ENCODE assay signal across 24 mouse cellular contexts in the genomic region with DNA sequence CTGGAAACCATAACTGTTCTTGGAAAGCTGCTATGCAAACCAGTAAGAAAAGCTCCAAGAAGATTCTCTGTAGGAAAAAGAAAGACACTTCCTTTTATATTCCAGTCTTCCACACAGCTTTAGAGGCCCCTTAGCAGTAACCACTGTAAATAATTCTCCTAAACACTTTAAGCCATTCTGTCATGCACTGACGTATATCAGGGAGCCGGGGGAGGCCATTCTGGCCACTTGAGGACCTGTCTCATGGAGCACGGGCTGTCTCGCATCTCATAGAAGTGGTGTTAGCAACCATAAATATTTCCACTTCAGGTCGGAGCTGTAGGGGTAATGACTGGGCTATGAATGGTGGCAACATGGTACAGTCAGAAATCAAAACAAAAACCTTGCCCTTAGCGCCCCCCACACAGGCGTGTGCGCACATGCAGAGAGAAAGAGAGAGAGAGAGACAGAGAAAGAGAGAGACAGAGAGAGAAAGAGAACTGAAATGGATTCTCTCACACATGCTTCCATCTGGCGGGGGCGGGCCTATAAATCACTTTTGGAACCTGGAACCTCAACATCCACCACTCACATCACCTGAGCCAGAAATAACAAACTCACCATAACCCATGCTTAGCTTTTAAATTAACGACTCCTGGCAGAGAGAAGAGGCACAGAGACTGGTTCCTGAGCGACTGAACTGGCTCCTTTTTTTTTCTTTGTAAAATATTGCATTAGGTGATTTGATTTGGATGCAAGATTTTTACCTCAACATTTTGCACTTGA. TPM values are rescaled to one million over a fixed set of nuclear protein-coding genes. Genes with fewer than 3 reads are reported as not detected.
DNase-seq lines count a peak whose midpoint lies in the region; ATAC-seq and TF ChIP-seq lines count a peak whose summit lies in the region.
"Had no signal": no experiment of that assay in that cellular context is flagged by ENCODE, and none has a peak within 500 bp of the region (broad histone marks: within the 10 kb centered on the region; RNA-seq: fewer than 3 reads in every experiment).

No protein-coding gene starts in this region.

- DNase-seq in embryonic facial prominence, embryonic 10.5 days (ENCODE audit: low spot score): no peak
- no peak for DNase-seq in heart, postnatal 0 days (ENCODE audit: low spot score)
- DNase-seq in heart, postnatal 4 days: no peak
- no peak for DNase-seq in neural tube, embryonic 10.5 days (ENCODE audit: extremely low spot score, low spot score)
- DNase-seq in layer of hippocampus, adult 18-20 months (ENCODE audit: low spot score in 2 of 2): no peak
- DNase-seq: cerebellum, adult 9-11 months; gastrocnemius, postnatal 14 days; kidney, adult 8-10 months; liver; liver, postnatal 0 days; thymus, adult 18-20 months had no signal

- 74% methylated on average over 12 of the region's 12 CpGs for WGBS in embryonic facial prominence, embryonic 13.5 days
- 90% methylated on average over 12 of the region's 12 CpGs for WGBS in embryonic facial prominence, embryonic 10.5 days
- 60% methylated on average over 12 of the region's 12 CpGs for WGBS in heart, postnatal 0 days
- 69% methylated on average over 12 of the region's 12 CpGs for WGBS in neural tube, embryonic 15.5 days
- 64% methylated on average over 12 of the region's 12 CpGs for WGBS in stomach, embryonic 16.5 days

- no peaks in the 10 kb centered on the region for H3K9me3 ChIP-seq in embryonic facial prominence, embryonic 13.5 days
- 0 out of 2 replicates have a peak, but pooled peaks cover 3% of the 10 kb centered on the region for H3K9me3 ChIP-seq in embryonic facial prominence, embryonic 10.5 days
- no peaks in the 10 kb centered on the region for H3K9me3 ChIP-seq in heart, postnatal 0 days (replicated peaks; ENCODE audit: control insufficient read depth, low read length)
- H3K9me3 ChIP-seq in neural tube, embryonic 15.5 days (replicated peaks): no peaks in the 10 kb centered on the region
- H3K9me3 ChIP-seq in stomach, embryonic 16.5 days (replicated peaks; ENCODE audit: control insufficient read depth, low read length): no peaks in the 10 kb centered on the region
- H3K9me3 ChIP-seq: G1E; midbrain, embryonic 12.5 days had no signal

- TF ChIP-seq EP300 in heart, postnatal 0 days (IDR thresholded peaks at IDR 0.05; ENCODE audit: low read depth): no peak

- H3K4me3 ChIP-seq in embryonic facial prominence, embryonic 13.5 days: no peak overlapping the region
- H3K4me3 ChIP-seq in embryonic facial prominence, embryonic 10.5 days: no peak overlapping the region
- H3K4me3 ChIP-seq in heart, postnatal 0 days (ENCODE audit: low read depth, low read length): no peak overlapping the region
- no peak overlapping the region for H3K4me3 ChIP-seq in neural tube, embryonic 15.5 days (replicated peaks)
- no peak overlapping the region for H3K4me3 ChIP-seq in stomach, embryonic 16.5 days (replicated peaks; ENCODE audit: low read length)
- H3K4me3 ChIP-seq: erythroblast, embryonic 14.5 days; left cerebral cortex, adult 2 months; midbrain, embryonic 12.5 days had no signal

- no peaks in the 10 kb centered on the region for H3K27me3 ChIP-seq in embryonic facial prominence, embryonic 13.5 days
- H3K27me3 ChIP-seq in embryonic facial prominence, embryonic 10.5 days (replicated peaks; ENCODE audit: low read depth, poor library complexity, severe bottlenecking): no peaks in the 10 kb centered on the region; the same call in 1 of the 2 replicates
- H3K27me3 ChIP-seq in heart, postnatal 0 days (ENCODE audit: control insufficient read depth, insufficient read depth, low read length): no peaks in the 10 kb centered on the region
- no peaks in the 10 kb centered on the region for H3K27me3 ChIP-seq in neural tube, embryonic 15.5 days (replicated peaks)
- H3K27me3 ChIP-seq in stomach, embryonic 16.5 days (ENCODE audit: control insufficient read depth, insufficient read depth, low read length): no peaks in the 10 kb centered on the region
- H3K27me3 ChIP-seq: midbrain, embryonic 12.5 days had no signal

- TF ChIP-seq CTCF in heart, postnatal 0 days (IDR thresholded peaks at IDR 0.05; ENCODE audit: low read depth): no peak

- ATAC-seq in embryonic facial prominence, embryonic 13.5 days (ENCODE audit: insufficient number of reproducible peaks, insufficient read depth, low FRiP score, low TSS enrichment, low read depth): no peak
- no peak for ATAC-seq in heart, postnatal 0 days (ENCODE audit: insufficient read depth, low read depth)
- ATAC-seq in neural tube, embryonic 15.5 days (ENCODE audit: low FRiP score): no peak
- ATAC-seq in stomach, embryonic 16.5 days (ENCODE audit: insufficient read depth, low FRiP score): no peak
- ATAC-seq: CD4-positive, CD25-positive, alpha-beta regulatory T cell, adult 4 months; hindbrain, postnatal 0 days; liver, postnatal 0 days had no signal

- peak overlapping the region; percentile 78 for H3K27ac ChIP-seq in embryonic facial prominence, embryonic 13.5 days
- H3K27ac ChIP-seq in embryonic facial prominence, embryonic 10.5 days (replicated peaks): no peak overlapping the region
- peak overlapping the region; percentile 72 for H3K27ac ChIP-seq in heart, postnatal 0 days (ENCODE audit: low read depth)
- 0 out of 2 replicates have a peak overlapping the region, but pooled peaks have one; percentile 25 for H3K27ac ChIP-seq in neural tube, embryonic 15.5 days (replicated peaks)
- peak overlapping the region; percentile 55 for H3K27ac ChIP-seq in stomach, embryonic 16.5 days (ENCODE audit: low read length)
- H3K27ac ChIP-seq: hindbrain, postnatal 0 days; left cerebral cortex, adult 2 months; macrophage; midbrain, embryonic 12.5 days had no signal

- peaks cover 13% of the 10 kb centered on the region for H3K4me1 ChIP-seq in embryonic facial prominence, embryonic 13.5 days
- H3K4me1 ChIP-seq in embryonic facial prominence, embryonic 10.5 days: 0 out of 2 replicates have a peak, but pooled peaks cover 3% of the 10 kb centered on the region
- no peaks in the 10 kb centered on the region for H3K4me1 ChIP-seq in heart, postnatal 0 days (ENCODE audit: control insufficient read depth, insufficient read depth)
- 0 out of 2 replicates have a peak, but pooled peaks cover 8% of the 10 kb centered on the region for H3K4me1 ChIP-seq in neural tube, embryonic 15.5 days
- peaks cover 6% of the 10 kb centered on the region; the same call in 1 of the 2 replicates for H3K4me1 ChIP-seq in stomach, embryonic 16.5 days (ENCODE audit: control insufficient read depth, insufficient read depth, low read length)
- H3K4me1 ChIP-seq: midbrain, embryonic 12.5 days had no signal

- H3K36me3 ChIP-seq in embryonic facial prominence, embryonic 13.5 days: no peaks in the 10 kb centered on the region
- no peaks in the 10 kb centered on the region for H3K36me3 ChIP-seq in embryonic facial prominence, embryonic 10.5 days (replicated peaks)
- no peaks in the 10 kb centered on the region for H3K36me3 ChIP-seq in heart, postnatal 0 days (replicated peaks; ENCODE audit: control insufficient read depth, insufficient read depth, low read length)
- H3K36me3 ChIP-seq in neural tube, embryonic 15.5 days: no peaks in the 10 kb centered on the region
- H3K36me3 ChIP-seq in stomach, embryonic 16.5 days (ENCODE audit: control insufficient read depth, insufficient read depth, low read length): no peaks in the 10 kb centered on the region
- H3K36me3 ChIP-seq: G1E; midbrain, embryonic 12.5 days had no signal

- no peak overlapping the region for H3K4me2 ChIP-seq in embryonic facial prominence, embryonic 13.5 days
- H3K4me2 ChIP-seq in heart, postnatal 0 days (ENCODE audit: low read depth, low read length): no peak overlapping the region
- H3K4me2 ChIP-seq in neural tube, embryonic 15.5 days: no peak overlapping the region
- no peak overlapping the region for H3K4me2 ChIP-seq in stomach, embryonic 16.5 days (ENCODE audit: low read depth, low read length)
- H3K4me2 ChIP-seq: midbrain, embryonic 12.5 days had no signal

- H3K9ac ChIP-seq in embryonic facial prominence, embryonic 13.5 days: no peak overlapping the region
- H3K9ac ChIP-seq in heart, postnatal 0 days (replicated peaks; ENCODE audit: low read depth, low read length): no peak overlapping the region
- no peak overlapping the region for H3K9ac ChIP-seq in neural tube, embryonic 15.5 days (replicated peaks)
- H3K9ac ChIP-seq in stomach, embryonic 16.5 days (ENCODE audit: low read length): no peak overlapping the region; the same call in 1 of the 2 replicates
- H3K9ac ChIP-seq: liver, postnatal 0 days; midbrain, embryonic 12.5 days had no signal

RNA-seq across cellular contexts. Expression of a gene that starts 50.9 kb away (rescaled TPM):
- 0.21 TPM in 1 of 2 replicates, not detected in the other for polyA plus RNA-seq in embryonic facial prominence, embryonic 13.5 days (2015; fragmentation: Nextera tagmentation; extraction: Ambion mirVana)
- 0.15 TPM in 1 of 2 replicates, not detected in the other for polyA plus RNA-seq in embryonic facial prominence, embryonic 10.5 days (2016; fragmentation: Nextera tagmentation; extraction: Ambion mirVana)
- 0.27 and 1.0 TPM in 2 replicates for total RNA-seq in heart, postnatal 0 days (2014; rRNA removed; ENCODE audit: low replicate concordance)
- 0.84 and 0.87 TPM in 2 replicates for polyA plus RNA-seq in heart, postnatal 0 days (2015; fragmentation: Nextera tagmentation; extraction: Ambion mirVana)
- total RNA-seq in heart, postnatal 4 days (2021): 1 to 10 TPM; 2.0 to 2.7 TPM
- polyA plus RNA-seq in neural tube, embryonic 15.5 days (2015; fragmentation: Nextera tagmentation; extraction: Ambion mirVana): 0.14 TPM in 2 replicates
- 0.35 and 0.44 TPM in 2 replicates for polyA plus RNA-seq in stomach, embryonic 16.5 days (2015; fragmentation: Nextera tagmentation; extraction: Ambion mirVana)
- 1 to 10 TPM; 1.1 to 1.2 TPM for total RNA-seq in layer of hippocampus, adult 18-20 months (2021)
- total RNA-seq: adrenal gland, adult 18-20 months; G1E; hematopoietic stem cell, adult 5-6 weeks; left cerebral cortex, adult 2 months had no signal
- polyA plus RNA-seq: CD4-positive, CD25-positive, alpha-beta regulatory T cell, adult 4 months; erythroblast, embryonic 14.5 days; frontal cortex, adult 2 months; G1E; liver, postnatal 0 days; macrophage had no signal

RNA-seq across cellular contexts. Expression of a gene that starts 54.5 kb away (rescaled TPM):
- polyA plus RNA-seq in embryonic facial prominence, embryonic 13.5 days (2015; fragmentation: Nextera tagmentation; extraction: Ambion mirVana): 32.7 and 33.4 TPM in 2 replicates
- polyA plus RNA-seq in embryonic facial prominence, embryonic 10.5 days (2016; fragmentation: Nextera tagmentation; extraction: Ambion mirVana): 18.8 and 19.1 TPM in 2 replicates
- 20.8 and 25.2 TPM in 2 replicates for total RNA-seq in heart, postnatal 0 days (2014; rRNA removed; ENCODE audit: low replicate concordance)
- polyA plus RNA-seq in heart, postnatal 0 days (2015; fragmentation: Nextera tagmentation; extraction: Ambion mirVana): 46.9 and 49.0 TPM in 2 replicates
- 10 to 100 TPM; 58.7 to 61.2 TPM for total RNA-seq in heart, postnatal 4 days (2021)
- 51.5 and 55.5 TPM in 2 replicates for polyA plus RNA-seq in neural tube, embryonic 15.5 days (2015; fragmentation: Nextera tagmentation; extraction: Ambion mirVana)
- 30.1 and 32.1 TPM in 2 replicates for polyA plus RNA-seq in stomach, embryonic 16.5 days (2015; fragmentation: Nextera tagmentation; extraction: Ambion mirVana)
- 10 to 100 TPM; 43.0 to 45.5 TPM for total RNA-seq in layer of hippocampus, adult 18-20 months (2021)
- polyA plus RNA-seq: erythroblast, embryonic 14.5 days had no signal
